Mouse (Mus musculus): ENCODE measurements around the gene Amdhd1. TPM values are rescaled to one million over a fixed set of nuclear protein-coding genes. Genes with fewer than 3 reads are reported as not detected.

Gene Amdhd1
- polyA plus RNA-seq, 1 experiment from 2014 or later = not detected

DNA sequence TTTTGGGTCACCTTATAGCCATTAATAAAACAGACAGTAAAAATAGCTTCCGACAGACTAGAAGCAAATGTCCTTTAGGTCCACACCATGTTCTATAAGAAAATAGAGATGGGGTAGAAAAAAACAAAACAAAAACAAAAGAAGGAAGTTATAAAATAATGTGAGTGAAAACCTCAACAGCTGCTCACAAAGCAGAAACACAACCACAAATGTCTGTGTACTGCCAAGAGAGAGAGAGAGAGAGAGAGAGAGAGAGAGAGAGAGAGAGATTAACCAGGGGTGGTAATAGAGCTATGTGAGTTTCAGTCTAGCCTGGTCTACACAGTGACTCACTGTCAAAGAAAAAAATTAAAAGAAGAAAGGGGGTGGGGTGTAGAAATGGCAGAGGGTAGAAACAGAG lies 1.8 kb upstream of the Amdhd1 start:
- Histone ChIP-seq H3K27ac (ENCODE audit: low read depth, low read length) (no peak overlapping the region), H3K4me2 (replicated peaks; ENCODE audit: low read depth) (no peak overlapping the region), H3K27me3 (replicated peaks; ENCODE audit: control insufficient read depth, insufficient read depth, low read length) (0 out of 2 replicates have a peak, but pooled peaks cover 6% of the 10 kb centered on the region), H3K36me3 (ENCODE audit: control insufficient read depth, insufficient read depth) (no peaks in the 10 kb centered on the region), H3K4me1 (replicated peaks; ENCODE audit: control insufficient read depth, insufficient read depth, low read length) (no peaks in the 10 kb centered on the region), H3K4me3 (ENCODE audit: low read depth, low read length) (no peak overlapping the region), H3K9ac (ENCODE audit: low read depth, low read length) (no peak overlapping the region), H3K9me3 (ENCODE audit: control insufficient read depth) (no peaks in the 10 kb centered on the region)
- ATAC-seq = no peak
- WGBS = 75% methylated on average over 1 of the region's 1 CpGs
- TF ChIP-seq CTCF (IDR thresholded peaks at IDR 0.05; ENCODE audit: low read depth) = no peak

GRCm38 (mm10) chr10:93540431-93541210 lies 788 bp upstream of the Amdhd1 start, which contains the start of gene Ccdc38:
Ccdc38 (plus strand) TSS chr10:93540632.
- 0 out of 2 replicates have a peak within 1 kb of the TSS, but pooled peaks have one; percentile 13 for H3K9ac ChIP-seq (ENCODE audit: low read depth, low read length)
- peak within 1 kb of the TSS; percentile 73 for H3K4me2 ChIP-seq (replicated peaks; ENCODE audit: low read depth)
- WGBS = 61% methylated on average over 17 of the region's 17 CpGs
- H3K27ac ChIP-seq (ENCODE audit: low read depth, low read length) = no peak within 1 kb of the TSS
- no peaks in the 10 kb centered on the region for H3K9me3 ChIP-seq (ENCODE audit: control insufficient read depth)
- ATAC-seq = no peak
- no peaks in the 10 kb centered on the region for H3K4me1 ChIP-seq (replicated peaks; ENCODE audit: control insufficient read depth, insufficient read depth, low read length)
- H3K4me3 ChIP-seq (ENCODE audit: low read depth, low read length) = peak within 1 kb of the TSS; percentile 36
- no peak for TF ChIP-seq CTCF (IDR thresholded peaks at IDR 0.05; ENCODE audit: low read depth)
- H3K27me3 ChIP-seq (replicated peaks; ENCODE audit: control insufficient read depth, insufficient read depth, low read length) = 0 out of 2 replicates have a peak, but pooled peaks cover 6% of the 10 kb centered on the region
- no peaks in the 10 kb centered on the region for H3K36me3 ChIP-seq (ENCODE audit: control insufficient read depth, insufficient read depth)

- TF ChIP-seq CTCF (IDR thresholded peaks at IDR 0.05; ENCODE audit: low read depth) = no peak
- ATAC-seq = no peak
- Histone ChIP-seq H3K4me3 (ENCODE audit: low read depth, low read length) (no peak overlapping the region), H3K27me3 (replicated peaks; ENCODE audit: control insufficient read depth, insufficient read depth, low read length) (0 out of 2 replicates have a peak, but pooled peaks cover 6% of the 10 kb centered on the region), H3K4me1 (replicated peaks; ENCODE audit: control insufficient read depth, insufficient read depth, low read length) (no peaks in the 10 kb centered on the region), H3K36me3 (ENCODE audit: control insufficient read depth, insufficient read depth) (no peaks in the 10 kb centered on the region), H3K4me2 (replicated peaks; ENCODE audit: low read depth) (no peak overlapping the region), H3K27ac (ENCODE audit: low read depth, low read length) (no peak overlapping the region), H3K9ac (ENCODE audit: low read depth, low read length) (no peak overlapping the region), H3K9me3 (ENCODE audit: control insufficient read depth) (no peaks in the 10 kb centered on the region)
- WGBS = 65% methylated on average over 6 of the region's 6 CpGs
Measured at GRCm38 (mm10) chr10:93538818-93539217, 1.0 kb downstream of the Amdhd1 start.

DNA sequence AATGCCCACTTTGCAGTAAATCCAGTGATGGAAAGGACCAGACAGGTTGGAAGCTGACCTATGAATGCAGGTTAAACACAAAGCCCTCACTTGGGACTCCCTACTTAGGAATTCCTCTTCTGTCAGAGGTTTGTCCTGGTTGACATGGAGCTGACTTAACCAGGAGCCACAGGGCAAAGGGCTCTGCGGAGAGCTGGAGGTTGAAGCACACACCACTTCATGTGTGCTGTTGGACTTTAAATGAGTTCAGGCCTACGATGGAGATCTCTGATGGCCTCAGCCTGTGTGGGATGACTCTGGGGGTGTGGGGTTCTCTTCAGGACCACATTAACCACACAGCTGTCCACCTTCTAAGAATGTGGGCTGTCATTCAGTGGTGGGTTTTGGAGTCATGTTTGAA lies 1.5 kb downstream of the Amdhd1 start:
- no peaks in the 10 kb centered on the region for H3K9me3 ChIP-seq (ENCODE audit: control insufficient read depth)
- TF ChIP-seq CTCF (IDR thresholded peaks at IDR 0.05; ENCODE audit: low read depth) = no peak
- WGBS = 85% methylated on average over 2 of the region's 2 CpGs

DNA sequence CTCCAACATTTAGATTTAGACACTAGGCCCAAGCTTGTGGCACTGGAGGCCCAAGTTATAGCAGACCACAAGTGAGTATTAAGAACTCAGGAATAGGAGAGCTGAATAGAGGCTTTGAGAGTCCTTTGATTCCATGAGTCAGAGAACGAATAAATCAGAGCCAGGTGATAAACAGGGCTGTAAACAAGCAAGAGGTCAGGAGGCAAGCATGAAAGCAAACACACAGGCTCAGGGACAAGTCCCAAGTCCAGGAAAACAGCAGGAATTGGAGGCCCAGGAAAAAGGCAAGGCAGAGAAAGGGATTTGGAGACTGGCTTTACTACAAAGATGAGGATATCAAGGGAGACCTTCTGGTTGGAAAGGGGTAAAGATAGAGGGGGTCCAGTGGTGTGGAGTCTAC lies 14.5 kb downstream of the Amdhd1 start:
- no peaks in the 10 kb centered on the region for H3K27me3 ChIP-seq (replicated peaks; ENCODE audit: control insufficient read depth, insufficient read depth, low read length)
- no peaks in the 10 kb centered on the region for H3K36me3 ChIP-seq (ENCODE audit: control insufficient read depth, insufficient read depth)
- no peak overlapping the region for H3K9ac ChIP-seq (ENCODE audit: low read depth, low read length)
- H3K4me3 ChIP-seq (ENCODE audit: low read depth, low read length) = no peak overlapping the region
- TF ChIP-seq CTCF (IDR thresholded peaks at IDR 0.05; ENCODE audit: low read depth) = no peak
- no peak overlapping the region for H3K27ac ChIP-seq (ENCODE audit: low read depth, low read length)
- H3K4me1 ChIP-seq (replicated peaks; ENCODE audit: control insufficient read depth, insufficient read depth, low read length) = no peaks in the 10 kb centered on the region
- H3K4me2 ChIP-seq (replicated peaks; ENCODE audit: low read depth) = no peak overlapping the region
- no peaks in the 10 kb centered on the region for H3K9me3 ChIP-seq (ENCODE audit: control insufficient read depth)
- ATAC-seq = no peak
- 40% methylated on average over 1 of the region's 1 CpGs for WGBS

More for the DNA sequence above, 1.5 kb downstream of the Amdhd1 start:
- no peaks in the 10 kb centered on the region for H3K4me1 ChIP-seq (replicated peaks; ENCODE audit: control insufficient read depth, insufficient read depth, low read length)
- no peak overlapping the region for H3K4me2 ChIP-seq (replicated peaks; ENCODE audit: low read depth)
- 0 out of 2 replicates have a peak, but pooled peaks cover 6% of the 10 kb centered on the region for H3K27me3 ChIP-seq (replicated peaks; ENCODE audit: control insufficient read depth, insufficient read depth, low read length)
- H3K36me3 ChIP-seq (ENCODE audit: control insufficient read depth, insufficient read depth) = no peaks in the 10 kb centered on the region
- no peak overlapping the region for H3K27ac ChIP-seq (ENCODE audit: low read depth, low read length)
- H3K9ac ChIP-seq (ENCODE audit: low read depth, low read length) = no peak overlapping the region
- H3K4me3 ChIP-seq (ENCODE audit: low read depth, low read length) = no peak overlapping the region
- ATAC-seq = no peak

- Histone ChIP-seq H3K4me3 (ENCODE audit: low read depth, low read length) (no peak overlapping the region), H3K9me3 (ENCODE audit: control insufficient read depth) (no peaks in the 10 kb centered on the region), H3K27ac (ENCODE audit: low read depth, low read length) (no peak overlapping the region), H3K4me1 (replicated peaks; ENCODE audit: control insufficient read depth, insufficient read depth, low read length) (no peaks in the 10 kb centered on the region), H3K27me3 (replicated peaks; ENCODE audit: control insufficient read depth, insufficient read depth, low read length) (no peaks in the 10 kb centered on the region), H3K4me2 (replicated peaks; ENCODE audit: low read depth) (no peak overlapping the region), H3K36me3 (ENCODE audit: control insufficient read depth, insufficient read depth) (no peaks in the 10 kb centered on the region), H3K9ac (ENCODE audit: low read depth, low read length) (no peak overlapping the region)
- TF ChIP-seq CTCF (IDR thresholded peaks at IDR 0.05; ENCODE audit: low read depth) = no peak
- no peak for ATAC-seq
- 71% methylated on average over 4 of the region's 4 CpGs for WGBS
Measured at GRCm38 (mm10) chr10:93520994-93521393, 18.8 kb downstream of the Amdhd1 start.
